Mouse (Mus musculus): ENCODE results near the gene Dnajb12. TPM values are rescaled to one million over a fixed set of nuclear protein-coding genes. Genes with fewer than 3 reads are reported as not detected.

Dnajb12 gene
- polyA plus RNA-seq, 1 experiment = 68.2 TPM

GRCm38 (mm10) chr10:59900939-59901338 is 21.6 kb downstream of the Dnajb12 start:
- no peaks in the 10 kb centered on the region for H3K27me3 ChIP-seq (replicated peaks)
- peaks cover 30% of the 10 kb centered on the region for H3K36me3 ChIP-seq (replicated peaks; ENCODE audit: low read length)
- TF ChIP-seq FLI1 (IDR thresholded peaks at IDR 0.05; ENCODE audit: low read length) = no peak
- TF ChIP-seq GATA1 (IDR thresholded peaks at IDR 0.05; ENCODE audit: borderline replicate concordance, low read length) = no peak
- H3K4me1 ChIP-seq = peaks cover 92% of the 10 kb centered on the region
- H3K4me3 ChIP-seq (replicated peaks) = peak overlapping the region; percentile 88
- no peaks in the 10 kb centered on the region for H3K9me3 ChIP-seq

GRCm38 (mm10) chr10:59901463-59901862 is 22.1 kb downstream of the Dnajb12 start:
- Histone ChIP-seq H3K9me3 (no peaks in the 10 kb centered on the region), H3K4me1 (peaks cover 91% of the 10 kb centered on the region), H3K27me3 (replicated peaks) (no peaks in the 10 kb centered on the region), H3K4me3 (replicated peaks) (peak overlapping the region; percentile 38), H3K36me3 (replicated peaks; ENCODE audit: low read length) (peaks cover 25% of the 10 kb centered on the region)
- no peak for TF ChIP-seq GATA1 (IDR thresholded peaks at IDR 0.05; ENCODE audit: borderline replicate concordance, low read length)

- Histone ChIP-seq H3K36me3 (replicated peaks; ENCODE audit: low read length) (peaks cover 18% of the 10 kb centered on the region), H3K4me3 (replicated peaks) (no peak overlapping the region), H3K9me3 (no peaks in the 10 kb centered on the region), H3K4me1 (peaks cover 91% of the 10 kb centered on the region), H3K27me3 (replicated peaks) (no peaks in the 10 kb centered on the region)
- TF ChIP-seq GATA1 (IDR thresholded peaks at IDR 0.05; ENCODE audit: borderline replicate concordance, low read length) (no peak), FLI1 (IDR thresholded peaks at IDR 0.05; ENCODE audit: low read length) (no peak)
These were observed 22.7 kb downstream of the Dnajb12 start for GRCm38 (mm10) chr10:59901986-59902605.

- Histone ChIP-seq H3K4me3 (replicated peaks) (no peak overlapping the region), H3K4me1 (peaks cover 91% of the 10 kb centered on the region), H3K36me3 (replicated peaks; ENCODE audit: low read length) (peaks cover 13% of the 10 kb centered on the region), H3K27me3 (replicated peaks) (no peaks in the 10 kb centered on the region), H3K9me3 (no peaks in the 10 kb centered on the region)
- TF ChIP-seq FLI1 (IDR thresholded peaks at IDR 0.05; ENCODE audit: low read length) = no peak
- TF ChIP-seq GATA1 (IDR thresholded peaks at IDR 0.05; ENCODE audit: borderline replicate concordance, low read length) = no peak
These were observed 23.2 kb downstream of the Dnajb12 start for GRCm38 (mm10) chr10:59902606-59902990.

- Histone ChIP-seq H3K36me3 (replicated peaks; ENCODE audit: low read length) (peaks cover 8% of the 10 kb centered on the region), H3K4me3 (replicated peaks) (no peak overlapping the region), H3K9me3 (no peaks in the 10 kb centered on the region), H3K4me1 (peaks cover 91% of the 10 kb centered on the region), H3K27me3 (replicated peaks) (no peaks in the 10 kb centered on the region)
- TF ChIP-seq GATA1 (IDR thresholded peaks at IDR 0.05; ENCODE audit: borderline replicate concordance, low read length) = no peak
- TF ChIP-seq FLI1 (IDR thresholded peaks at IDR 0.05; ENCODE audit: low read length) = no peak
These were observed 23.8 kb downstream of the Dnajb12 start for GRCm38 (mm10) chr10:59903170-59903569.

GRCm38 (mm10) chr10:59907080-59907609 is 27.8 kb downstream of the Dnajb12 start:
- peaks cover 88% of the 10 kb centered on the region for H3K4me1 ChIP-seq
- H3K36me3 ChIP-seq (replicated peaks; ENCODE audit: low read length) = no peaks in the 10 kb centered on the region
- no peaks in the 10 kb centered on the region for H3K9me3 ChIP-seq
- TF ChIP-seq GATA1 (IDR thresholded peaks at IDR 0.05; ENCODE audit: borderline replicate concordance, low read length) = no peak
- TF ChIP-seq FLI1 (IDR thresholded peaks at IDR 0.05; ENCODE audit: low read length) = no peak
- no peaks in the 10 kb centered on the region for H3K27me3 ChIP-seq (replicated peaks)
- H3K4me3 ChIP-seq (replicated peaks) = no peak overlapping the region

GRCm38 (mm10) chr10:59907695-59908299 is 28.4 kb downstream of the Dnajb12 start:
- Histone ChIP-seq H3K9me3 (no peaks in the 10 kb centered on the region), H3K36me3 (replicated peaks; ENCODE audit: low read length) (no peaks in the 10 kb centered on the region), H3K27me3 (replicated peaks) (no peaks in the 10 kb centered on the region), H3K4me1 (peaks cover 81% of the 10 kb centered on the region), H3K4me3 (replicated peaks) (peak overlapping the region; percentile 89)
- TF ChIP-seq GATA1 (IDR thresholded peaks at IDR 0.05; ENCODE audit: borderline replicate concordance, low read length) = no peak
- no peak for TF ChIP-seq FLI1 (IDR thresholded peaks at IDR 0.05; ENCODE audit: low read length)

- H3K4me1 ChIP-seq = peaks cover 71% of the 10 kb centered on the region
- no peaks in the 10 kb centered on the region for H3K27me3 ChIP-seq (replicated peaks)
These were observed 29.5 kb downstream of the Dnajb12 start for GRCm38 (mm10) chr10:59908776-59909315.

GRCm38 (mm10) chr10:59909357-59909847 is 30.0 kb downstream of the Dnajb12 start:
- TF ChIP-seq FLI1 (IDR thresholded peaks at IDR 0.05; ENCODE audit: low read length) (no peak), GATA1 (IDR thresholded peaks at IDR 0.05; ENCODE audit: borderline replicate concordance, low read length) (no peak)
- Histone ChIP-seq H3K36me3 (replicated peaks; ENCODE audit: low read length) (no peaks in the 10 kb centered on the region), H3K9me3 (no peaks in the 10 kb centered on the region), H3K4me3 (replicated peaks) (peak overlapping the region; percentile 89), H3K4me1 (peaks cover 66% of the 10 kb centered on the region), H3K27me3 (replicated peaks) (no peaks in the 10 kb centered on the region)

More at GRCm38 (mm10) chr10:59908776-59909315, 29.5 kb downstream of the Dnajb12 start:
- no peaks in the 10 kb centered on the region for H3K36me3 ChIP-seq (replicated peaks; ENCODE audit: low read length)
- TF ChIP-seq GATA1 (IDR thresholded peaks at IDR 0.05; ENCODE audit: borderline replicate concordance, low read length) (no peak), FLI1 (IDR thresholded peaks at IDR 0.05; ENCODE audit: low read length) (no peak)
- peak overlapping the region; percentile 89 for H3K4me3 ChIP-seq (replicated peaks)
- H3K9me3 ChIP-seq = no peaks in the 10 kb centered on the region

GRCm38 (mm10) chr10:59911091-59911490 is 31.7 kb downstream of the Dnajb12 start:
- Histone ChIP-seq H3K36me3 (replicated peaks; ENCODE audit: low read length) (peaks cover 2% of the 10 kb centered on the region), H3K9me3 (no peaks in the 10 kb centered on the region), H3K27me3 (replicated peaks) (no peaks in the 10 kb centered on the region), H3K4me3 (replicated peaks) (no peak overlapping the region), H3K4me1 (peaks cover 68% of the 10 kb centered on the region)
- no peak for TF ChIP-seq FLI1 (IDR thresholded peaks at IDR 0.05; ENCODE audit: low read length)
- TF ChIP-seq GATA1 (IDR thresholded peaks at IDR 0.05; ENCODE audit: borderline replicate concordance, low read length) = no peak

All from megakaryocyte, embryonic 14.5 days (primary cell).